Mouse (Mus musculus) thymus, adult 2 months (tissue): Measurements from ENCODE around the gene Zfp143.

Experiments used
- CTCF ChIP-seq: fragments of 200-500 bp; IDR thresholded peaks from 2 replicates; pipeline ENCODE4 v1.5.1; 2012; ENCODE audit warnings: mild to moderate bottlenecking, control low read depth, low read length, moderate library complexity, borderline replicate concordance; ENCODE audit not compliant: control insufficient read depth, poor library complexity, insufficient read depth; ENCODE audit errors: extremely low read depth
- POLR2A ChIP-seq: fragments of 200-500 bp; IDR thresholded peaks from 2 replicates; pipeline ENCODE4 v1.6.1; 2012; ENCODE audit warnings: mild to moderate bottlenecking, low read length, control low read depth, moderate library complexity; ENCODE audit not compliant: control insufficient read depth, poor library complexity, insufficient read depth; ENCODE audit errors: extremely low read depth

DNA sequence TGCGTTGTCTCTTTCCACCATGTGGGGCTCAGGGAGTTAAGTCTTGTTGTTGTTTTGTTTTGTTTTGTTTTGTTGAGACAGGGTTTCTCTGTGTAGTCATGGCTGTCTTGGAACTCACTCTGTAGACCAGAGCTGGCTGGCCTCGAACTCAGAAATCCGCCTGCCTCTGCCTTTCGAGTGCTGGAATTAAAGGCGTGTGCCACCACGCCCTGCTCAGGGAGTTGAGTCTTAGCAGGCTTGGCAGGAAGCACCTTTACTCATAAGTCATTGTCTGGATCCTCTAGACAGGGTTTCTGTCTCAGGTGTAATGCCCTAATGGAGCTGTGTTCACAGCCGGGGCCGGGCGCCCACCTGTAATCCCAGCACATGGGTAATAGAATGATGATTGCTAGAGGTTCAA, 2.7 kb downstream of the Zfp143 start:
- TF ChIP-seq CTCF (no peak), POLR2A (no peak)
